Mouse (Mus musculus) stomach, embryonic 15.5 days (tissue): ENCODE data around the gene Ehbp1. TPM values are rescaled to one million over a fixed set of nuclear protein-coding genes. Genes with fewer than 3 reads are reported as not detected.
A peak's percentile ranks its signal among the peaks of the same experiment; 100 is the strongest.

Experiments
- ATAC-seq: fragments of 200-750 bp; cut with Nextera tagmentation; 2 replicates; pipeline ENCODE4 v1.8.0; 2017; ENCODE audit warnings: low read depth, moderate number of reproducible peaks, moderate TSS enrichment; ENCODE audit not compliant: insufficient read depth, low FRiP score
- H3K27ac ChIP-seq: fragments of 300-500 bp; sonication (generic); 2 replicates; pipeline ENCODE4 v1.5.1; 2015; ENCODE audit warnings: mild to moderate bottlenecking, inconsistent platforms
- H3K27me3 ChIP-seq: fragments of 300-500 bp; sonication (generic); replicated peaks from 2 replicates; pipeline ENCODE4 v1.6.1; 2015; ENCODE audit warnings: inconsistent platforms
- H3K36me3 ChIP-seq: fragments of 300-500 bp; sonication (generic); 2 replicates; pipeline ENCODE4 v1.6.1; 2015; ENCODE audit warnings: inconsistent platforms
- H3K4me1 ChIP-seq: fragments of 300-500 bp; sonication (generic); 2 replicates; pipeline ENCODE4 v1.6.1; 2015; ENCODE audit warnings: inconsistent platforms
- H3K4me2 ChIP-seq: fragments of 300-500 bp; sonication (generic); 2 replicates; pipeline ENCODE4 v1.6.1; 2015; ENCODE audit warnings: mild to moderate bottlenecking, inconsistent platforms
- H3K4me3 ChIP-seq: fragments of 300-500 bp; sonication (generic); replicated peaks from 2 replicates; pipeline ENCODE4 v1.5.1; 2015; ENCODE audit warnings: inconsistent platforms
- H3K9ac ChIP-seq: fragments of 300-500 bp; sonication (generic); 2 replicates; pipeline ENCODE4 v1.6.1; 2015; ENCODE audit warnings: inconsistent platforms
- H3K9me3 ChIP-seq: fragments of 300-500 bp; sonication (generic); 2 replicates; pipeline ENCODE4 v1.6.1; 2016; ENCODE audit warnings: inconsistent platforms
- WGBS: fragments of 180-500 bp; shearing (Covaris S2); methylation state at CpG from one replicate; pipeline ENCODE4 v1.1.7; 2015; 5-methylcytosine and 5-hydroxymethylcytosine counted together
- polyA plus RNA-seq: library from polyadenylated mRNA; unstranded; fragments of >200 nt; fragmentation: Nextera tagmentation; extraction: Ambion mirVana; gene quantifications from 2 replicates; pipeline ENCODE4 v1.2.1, GENCODE M21; 2015

Gene Ehbp1
- polyA plus RNA-seq, 1 experiment from 2014 or later, result 12.4 TPM

GRCm38 (mm10) chr11:22034564-22035105 lies 307.5 kb downstream of the Ehbp1 start:
- no peaks in the 10 kb centered on the region; the same call in 1 of the 2 replicates for H3K36me3 ChIP-seq
- H3K4me2 ChIP-seq, result no peak overlapping the region
- H3K4me3 ChIP-seq, result no peak overlapping the region
- H3K9me3 ChIP-seq, result no peaks in the 10 kb centered on the region
- no peaks in the 10 kb centered on the region for H3K27me3 ChIP-seq
- no peak for ATAC-seq
- no peak overlapping the region for H3K9ac ChIP-seq
- no peaks in the 10 kb centered on the region for H3K4me1 ChIP-seq
- WGBS, result 58% methylated on average over 7 of the region's 7 CpGs
- H3K27ac ChIP-seq, result no peak overlapping the region

- Histone ChIP-seq H3K4me3 (no peak overlapping the region), H3K27ac (no peak overlapping the region), H3K27me3 (no peaks in the 10 kb centered on the region), H3K4me2 (no peak overlapping the region), H3K4me1 (no peaks in the 10 kb centered on the region), H3K36me3 (no peaks in the 10 kb centered on the region; the same call in 1 of the 2 replicates), H3K9ac (no peak overlapping the region), H3K9me3 (no peaks in the 10 kb centered on the region)
- no peak for ATAC-seq
- WGBS, result 90% methylated on average over 3 of the region's 3 CpGs
Observed at GRCm38 (mm10) chr11:22033582-22033981, 308.5 kb downstream of the Ehbp1 start.

DNA sequence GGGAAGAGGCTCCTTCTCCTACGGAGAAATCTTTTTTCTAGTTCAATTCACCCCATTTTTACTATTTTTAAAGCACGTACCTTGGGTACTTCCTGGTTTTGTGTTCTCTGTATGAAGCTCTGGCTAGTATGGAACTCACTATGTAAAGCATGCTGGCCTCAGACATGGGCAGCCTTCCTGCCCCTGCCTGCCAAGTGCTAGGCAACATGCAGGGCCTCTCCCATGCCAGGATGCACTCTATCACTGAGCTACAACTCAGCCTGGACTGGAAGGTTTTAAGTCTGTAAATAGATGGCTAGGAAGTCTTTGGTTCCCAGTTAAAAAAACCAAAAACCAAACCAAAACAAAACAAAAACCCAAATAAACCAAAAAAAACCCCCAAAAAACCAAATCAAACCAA lies 321.5 kb downstream of the Ehbp1 start:
- 87% methylated on average over 2 of the region's 2 CpGs for whole genome bisulfite sequencing
- H3K27me3 ChIP-seq, result no peaks in the 10 kb centered on the region
- no peaks in the 10 kb centered on the region for H3K9me3 ChIP-seq
- H3K4me3 ChIP-seq, result no peak overlapping the region
- no peak overlapping the region for H3K27ac ChIP-seq
- no peaks in the 10 kb centered on the region for H3K4me1 ChIP-seq
- no peaks in the 10 kb centered on the region for H3K36me3 ChIP-seq
- no peak overlapping the region for H3K9ac ChIP-seq
- H3K4me2 ChIP-seq, result no peak overlapping the region
- no peak for ATAC-seq

GRCm38 (mm10) chr11:22017444-22017843 lies 324.6 kb downstream of the Ehbp1 start:
- H3K36me3 ChIP-seq, result no peaks in the 10 kb centered on the region
- H3K27me3 ChIP-seq, result no peaks in the 10 kb centered on the region
- 83% methylated on average over 8 of the region's 8 CpGs for WGBS
- H3K4me1 ChIP-seq, result no peaks in the 10 kb centered on the region
- H3K9ac ChIP-seq, result no peak overlapping the region
- no peak overlapping the region for H3K27ac ChIP-seq
- no peaks in the 10 kb centered on the region for H3K9me3 ChIP-seq
- ATAC-seq, result no peak
- H3K4me2 ChIP-seq, result no peak overlapping the region
- no peak overlapping the region for H3K4me3 ChIP-seq

GRCm38 (mm10) chr11:22016341-22016740 lies 325.8 kb downstream of the Ehbp1 start:
- H3K9me3 ChIP-seq, result no peaks in the 10 kb centered on the region
- WGBS, result 83% methylated on average over 3 of the region's 3 CpGs

DNA sequence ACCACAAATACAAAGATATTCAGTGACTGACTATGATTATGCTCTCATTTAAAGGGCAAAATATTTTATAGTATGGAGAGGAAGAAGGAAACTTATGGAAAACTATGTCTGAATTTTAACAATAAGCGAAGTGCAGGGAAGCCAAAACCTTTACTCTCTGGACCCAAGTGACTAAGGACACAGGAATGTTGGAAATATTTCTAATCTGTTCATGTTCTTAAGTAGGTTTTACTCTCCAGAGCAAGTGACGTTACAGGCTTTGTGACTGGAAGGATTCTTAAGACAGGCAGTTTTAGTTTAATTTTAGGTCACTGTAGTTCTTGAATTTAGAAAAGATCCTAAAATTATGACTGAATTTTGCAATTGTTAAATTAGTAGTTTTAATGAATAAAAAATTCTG lies 333.3 kb downstream of the Ehbp1 start:
- Histone ChIP-seq H3K27me3 (peaks cover 49% of the 10 kb centered on the region), H3K27ac (no peak overlapping the region), H3K36me3 (no peaks in the 10 kb centered on the region), H3K9me3 (no peaks in the 10 kb centered on the region), H3K9ac (no peak overlapping the region), H3K4me2 (no peak overlapping the region), H3K4me1 (peaks cover 10% of the 10 kb centered on the region; the same call in 1 of the 2 replicates), H3K4me3 (no peak overlapping the region)
- 40% methylated on average over 2 of the region's 2 CpGs for WGBS
- ATAC-seq, result no peak

More at GRCm38 (mm10) chr11:22016341-22016740, 325.8 kb downstream of the Ehbp1 start:
- H3K4me2 ChIP-seq, result no peak overlapping the region
- H3K36me3 ChIP-seq, result no peaks in the 10 kb centered on the region
- no peak overlapping the region for H3K4me3 ChIP-seq
- H3K4me1 ChIP-seq, result no peaks in the 10 kb centered on the region
- H3K9ac ChIP-seq, result no peak overlapping the region
- ATAC-seq, result no peak
- H3K27me3 ChIP-seq, result 0 out of 2 replicates have a peak, but pooled peaks cover under 1% of the 10 kb centered on the region
- H3K27ac ChIP-seq, result no peak overlapping the region

DNA sequence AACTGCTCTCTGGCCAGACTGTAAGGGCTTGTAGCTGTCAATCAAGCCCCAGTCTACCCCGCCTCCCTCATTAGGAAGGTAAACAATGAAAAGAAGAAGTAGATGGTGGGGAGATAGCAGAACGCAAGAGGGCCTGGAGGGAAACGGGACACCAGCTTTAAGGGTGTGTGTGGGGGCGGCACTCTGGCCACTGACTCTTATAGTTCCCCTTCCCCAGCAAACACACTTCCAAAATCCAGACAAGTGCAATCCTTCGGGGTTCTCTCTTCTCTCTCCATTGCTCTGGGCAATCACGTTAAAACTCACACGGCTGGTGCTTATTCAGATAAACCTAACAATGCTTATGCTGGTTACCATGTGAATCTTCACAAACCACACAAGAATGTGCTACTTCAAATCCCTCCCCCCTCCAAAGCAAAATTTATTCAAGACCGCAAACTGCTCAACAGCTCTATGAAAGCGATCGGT lies 333.9 kb downstream of the Ehbp1 start:
- Histone ChIP-seq H3K4me3 (no peak overlapping the region), H3K27me3 (peaks cover 53% of the 10 kb centered on the region), H3K4me1 (peaks cover 10% of the 10 kb centered on the region; the same call in 1 of the 2 replicates), H3K9me3 (no peaks in the 10 kb centered on the region), H3K27ac (no peak overlapping the region), H3K9ac (no peak overlapping the region), H3K4me2 (no peak overlapping the region), H3K36me3 (no peaks in the 10 kb centered on the region)
- ATAC-seq, result no peak
- WGBS, result 21% methylated on average over 10 of the region's 10 CpGs

- Histone ChIP-seq H3K9ac (no peak overlapping the region), H3K27me3 (peaks cover 53% of the 10 kb centered on the region), H3K36me3 (no peaks in the 10 kb centered on the region), H3K4me3 (no peak overlapping the region), H3K9me3 (no peaks in the 10 kb centered on the region), H3K4me1 (peaks cover 12% of the 10 kb centered on the region; the same call in 1 of the 2 replicates), H3K27ac (no peak overlapping the region), H3K4me2 (0 out of 2 replicates have a peak overlapping the region, but pooled peaks have one; percentile 11)
- 24% methylated on average over 6 of the region's 6 CpGs for WGBS
- no peak for ATAC-seq
Observed at GRCm38 (mm10) chr11:22007781-22008110, 334.3 kb downstream of the Ehbp1 start.

GRCm38 (mm10) chr11:22007088-22007780 lies 334.9 kb downstream of the Ehbp1 start:
- Histone ChIP-seq H3K9me3 (no peaks in the 10 kb centered on the region), H3K4me3 (no peak overlapping the region), H3K4me2 (0 out of 2 replicates have a peak overlapping the region, but pooled peaks have one; percentile 11), H3K4me1 (peaks cover 13% of the 10 kb centered on the region; the same call in 1 of the 2 replicates), H3K36me3 (no peaks in the 10 kb centered on the region), H3K27ac (no peak overlapping the region), H3K9ac (no peak overlapping the region), H3K27me3 (peaks cover 53% of the 10 kb centered on the region)
- no peak for ATAC-seq
- 32% methylated on average over 20 of the region's 20 CpGs for WGBS

- H3K36me3 ChIP-seq, result no peaks in the 10 kb centered on the region
- H3K4me2 ChIP-seq, result no peak overlapping the region
- no peak overlapping the region for H3K9ac ChIP-seq
- H3K27me3 ChIP-seq, result peaks cover 58% of the 10 kb centered on the region
- ATAC-seq, result no peak
- H3K9me3 ChIP-seq, result no peaks in the 10 kb centered on the region
- no peak overlapping the region for H3K27ac ChIP-seq
- no peak overlapping the region for H3K4me3 ChIP-seq
- WGBS, result 59% methylated on average over 12 of the region's 12 CpGs
- H3K4me1 ChIP-seq, result peaks cover 19% of the 10 kb centered on the region
Observed at GRCm38 (mm10) chr11:22006471-22007087, 335.5 kb downstream of the Ehbp1 start.

DNA sequence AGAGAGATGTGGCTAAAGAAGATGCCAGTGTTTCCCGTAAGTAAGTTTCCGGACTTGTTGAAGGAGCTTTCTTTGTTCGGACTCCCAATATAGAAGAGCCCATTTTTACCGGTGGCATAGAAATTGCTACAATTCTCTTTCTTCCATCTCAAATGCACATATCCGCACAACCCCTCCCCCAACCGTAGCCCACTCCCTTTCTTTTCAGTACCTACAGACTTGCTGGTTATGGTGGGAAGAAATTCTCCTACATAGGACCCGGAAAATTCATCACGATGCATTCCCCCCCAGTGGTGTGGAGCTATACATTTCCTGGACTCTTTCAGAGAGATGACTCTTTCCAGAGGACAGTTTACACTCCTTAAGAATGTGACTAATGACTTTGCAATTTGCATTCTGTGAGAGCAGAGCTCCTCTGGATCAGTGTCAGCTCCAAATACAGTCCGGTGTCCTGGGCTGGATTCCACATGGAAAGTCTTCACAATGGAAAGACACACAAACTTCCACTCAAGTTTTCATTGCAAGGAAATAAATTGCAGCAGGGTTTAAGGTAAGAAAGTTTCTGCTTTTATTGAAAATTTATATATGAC lies 336.7 kb downstream of the Ehbp1 start:
- H3K9me3 ChIP-seq, result no peaks in the 10 kb centered on the region
- H3K27ac ChIP-seq, result no peak overlapping the region
- no peak for ATAC-seq
- H3K4me3 ChIP-seq, result no peak overlapping the region
- peaks cover 65% of the 10 kb centered on the region for H3K27me3 ChIP-seq
- no peak overlapping the region for H3K4me2 ChIP-seq
- 54% methylated on average over 9 of the region's 9 CpGs for whole genome bisulfite sequencing
- no peaks in the 10 kb centered on the region for H3K36me3 ChIP-seq
- no peak overlapping the region for H3K9ac ChIP-seq
- peaks cover 29% of the 10 kb centered on the region for H3K4me1 ChIP-seq

- ATAC-seq, result no peak
- Histone ChIP-seq H3K27ac (no peak overlapping the region), H3K36me3 (no peaks in the 10 kb centered on the region), H3K9ac (no peak overlapping the region), H3K27me3 (peaks cover 75% of the 10 kb centered on the region), H3K4me2 (no peak overlapping the region), H3K4me1 (peaks cover 29% of the 10 kb centered on the region), H3K4me3 (no peak overlapping the region), H3K9me3 (no peaks in the 10 kb centered on the region)
- WGBS, result 14% methylated on average over 17 of the region's 18 CpGs
Observed at GRCm38 (mm10) chr11:22004331-22004841, 337.7 kb downstream of the Ehbp1 start.
